Mouse (Mus musculus) heart, embryonic 10.5 days (tissue): ENCODE measurements around the gene Cep135. TPM values are rescaled to one million over a fixed set of nuclear protein-coding genes. Genes with fewer than 3 reads are reported as not detected.

ENCODE experiments used
- DNase-seq: peaks from one replicate; pipeline ENCODE4 v3.0.0-alpha.2; 2017; ENCODE audit warnings: low spot score
- H3K27ac ChIP-seq: fragments of 300-500 bp; sonication (generic); 2 replicates; pipeline ENCODE4 v1.5.1; 2016; ENCODE audit warnings: mild to moderate bottlenecking
- H3K27me3 ChIP-seq: fragments of 300-500 bp; sonication (generic); 2 replicates; pipeline ENCODE4 v1.6.1; 2016; ENCODE audit warnings: mild to moderate bottlenecking; ENCODE audit not compliant: poor library complexity, insufficient read depth, severe bottlenecking
- H3K36me3 ChIP-seq: fragments of 300-500 bp; sonication (generic); 2 replicates; pipeline ENCODE4 v1.6.1; 2016; ENCODE audit warnings: mild to moderate bottlenecking, moderate library complexity
- H3K4me1 ChIP-seq: fragments of 300-500 bp; sonication (generic); 2 replicates; pipeline ENCODE4 v1.6.1; 2016; ENCODE audit warnings: mild to moderate bottlenecking
- H3K4me3 ChIP-seq: fragments of 300-500 bp; sonication (generic); 2 replicates; pipeline ENCODE4 v1.5.1; 2016; ENCODE audit warnings: mild to moderate bottlenecking, moderate library complexity
- H3K9me3 ChIP-seq: fragments of 300-500 bp; sonication (generic); 2 replicates; pipeline ENCODE4 v1.6.1; 2016; ENCODE audit warnings: mild to moderate bottlenecking, moderate library complexity
- WGBS: fragments of 180-500 bp; shearing (Covaris S2); methylation state at CpG from one replicate; pipeline ENCODE4 v1.1.7; 2016; 5-methylcytosine and 5-hydroxymethylcytosine counted together
- polyA plus RNA-seq: library from polyadenylated mRNA; unstranded; fragments of >200 nt; fragmentation: Nextera tagmentation; extraction: Ambion mirVana; gene quantifications from 2 replicates; pipeline ENCODE4 v1.2.1, GENCODE M21; 2016

The Cep135 gene
- polyA plus RNA-seq, result 7.7 TPM in 2 replicates

GRCm38 (mm10) chr5:76588551-76589283 lies at the start of gene Cep135:
Cep135 (plus strand) TSS chr5:76588698.
- H3K36me3 ChIP-seq, result peaks cover 15% of the 10 kb centered on the region
- H3K27me3 ChIP-seq, result no peaks in the 10 kb centered on the region
- peak; percentile 93 for DNase-seq
- under 1% methylated on average over 90 of the region's 92 CpGs for WGBS
- peak within 1 kb of the TSS; percentile 95 for H3K4me3 ChIP-seq
- peaks cover 4% of the 10 kb centered on the region; the same call in 1 of the 2 replicates for H3K4me1 ChIP-seq
- peak within 1 kb of the TSS; percentile 95 for H3K27ac ChIP-seq
- no peaks in the 10 kb centered on the region for H3K9me3 ChIP-seq

GRCm38 (mm10) chr5:76540181-76540580 lies 48.3 kb upstream of the Cep135 start:
- no peaks in the 10 kb centered on the region for H3K4me1 ChIP-seq
- WGBS, result 74% methylated on average over 8 of the region's 8 CpGs
- no peak overlapping the region for H3K27ac ChIP-seq
- peaks cover 72% of the 10 kb centered on the region for H3K36me3 ChIP-seq
- no peak for DNase-seq
- no peaks in the 10 kb centered on the region for H3K9me3 ChIP-seq
- H3K27me3 ChIP-seq, result no peaks in the 10 kb centered on the region
- H3K4me3 ChIP-seq, result no peak overlapping the region

GRCm38 (mm10) chr5:76540842-76541241 lies 47.7 kb upstream of the Cep135 start:
- Histone ChIP-seq H3K9me3 (no peaks in the 10 kb centered on the region), H3K36me3 (peaks cover 71% of the 10 kb centered on the region)
- DNase-seq, result no peak

GRCm38 (mm10) chr5:76543200-76543599 lies 45.3 kb upstream of the Cep135 start:
- H3K4me3 ChIP-seq, result no peak overlapping the region
- no peak overlapping the region for H3K27ac ChIP-seq
- H3K9me3 ChIP-seq, result no peaks in the 10 kb centered on the region
- no peak for DNase-seq
- no peaks in the 10 kb centered on the region for H3K4me1 ChIP-seq
- 94% methylated on average over 8 of the region's 8 CpGs for WGBS
- H3K36me3 ChIP-seq, result peaks cover 52% of the 10 kb centered on the region
- no peaks in the 10 kb centered on the region for H3K27me3 ChIP-seq

More at GRCm38 (mm10) chr5:76540842-76541241, 47.7 kb upstream of the Cep135 start:
- H3K27ac ChIP-seq, result no peak overlapping the region
- no peak overlapping the region for H3K4me3 ChIP-seq
- H3K4me1 ChIP-seq, result no peaks in the 10 kb centered on the region
- H3K27me3 ChIP-seq, result no peaks in the 10 kb centered on the region

- no peak overlapping the region for H3K4me3 ChIP-seq
- 60% methylated on average over 8 of the region's 8 CpGs for WGBS
- no peaks in the 10 kb centered on the region for H3K4me1 ChIP-seq
- no peak for DNase-seq
- H3K36me3 ChIP-seq, result peaks cover 24% of the 10 kb centered on the region
- no peaks in the 10 kb centered on the region for H3K9me3 ChIP-seq
- no peaks in the 10 kb centered on the region for H3K27me3 ChIP-seq
- H3K27ac ChIP-seq, result no peak overlapping the region; the same call in 1 of the 2 replicates
Measured at GRCm38 (mm10) chr5:76550426-76550825, 38.1 kb upstream of the Cep135 start.

DNA sequence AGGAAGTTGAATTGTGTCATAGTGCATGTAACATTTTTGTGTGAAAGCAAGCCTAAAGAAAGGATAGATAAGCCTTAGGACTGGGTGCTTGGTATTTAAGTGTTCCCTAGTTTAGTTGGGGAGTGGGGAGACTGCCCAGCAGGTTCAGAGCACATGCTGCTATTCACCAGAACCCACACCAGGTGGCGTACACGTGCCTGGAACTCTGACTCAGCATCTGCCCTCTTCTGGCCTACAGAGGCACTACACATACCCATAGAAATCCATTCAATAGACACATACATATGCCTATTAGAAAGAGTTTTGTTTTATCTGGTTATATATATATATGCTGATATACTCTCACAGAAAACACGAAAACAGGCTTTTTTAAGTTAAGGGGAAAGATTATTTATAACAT lies 23.2 kb upstream of the Cep135 start:
- H3K27ac ChIP-seq, result no peak overlapping the region
- no peaks in the 10 kb centered on the region for H3K9me3 ChIP-seq
- H3K4me3 ChIP-seq, result no peak overlapping the region
- H3K36me3 ChIP-seq, result peaks cover 79% of the 10 kb centered on the region
- no peaks in the 10 kb centered on the region for H3K4me1 ChIP-seq
- WGBS, result 32% methylated on average over 3 of the region's 3 CpGs
- DNase-seq, result no peak
- H3K27me3 ChIP-seq, result no peaks in the 10 kb centered on the region

- WGBS, result 62% methylated on average over 7 of the region's 7 CpGs
Measured at GRCm38 (mm10) chr5:76574251-76574650, 14.2 kb upstream of the Cep135 start.

GRCm38 (mm10) chr5:76577026-76577425 lies 11.5 kb upstream of the Cep135 start:
- Histone ChIP-seq H3K36me3 (no peaks in the 10 kb centered on the region), H3K4me1 (no peaks in the 10 kb centered on the region), H3K27ac (no peak overlapping the region), H3K27me3 (no peaks in the 10 kb centered on the region), H3K4me3 (no peak overlapping the region), H3K9me3 (no peaks in the 10 kb centered on the region; the same call in 1 of the 2 replicates)
- 77% methylated on average over 3 of the region's 3 CpGs for WGBS
- DNase-seq, result no peak

More at GRCm38 (mm10) chr5:76574251-76574650, 14.2 kb upstream of the Cep135 start:
- no peak for DNase-seq
- H3K27me3 ChIP-seq, result no peaks in the 10 kb centered on the region
- H3K4me3 ChIP-seq, result no peak overlapping the region
- H3K36me3 ChIP-seq, result peaks cover 23% of the 10 kb centered on the region
- H3K27ac ChIP-seq, result no peak overlapping the region
- H3K9me3 ChIP-seq, result no peaks in the 10 kb centered on the region; the same call in 1 of the 2 replicates
- no peaks in the 10 kb centered on the region for H3K4me1 ChIP-seq

- Histone ChIP-seq H3K27me3 (no peaks in the 10 kb centered on the region), H3K36me3 (no peaks in the 10 kb centered on the region), H3K9me3 (no peaks in the 10 kb centered on the region), H3K27ac (no peak overlapping the region), H3K4me1 (peaks cover 4% of the 10 kb centered on the region; the same call in 1 of the 2 replicates), H3K4me3 (no peak overlapping the region)
- DNase-seq, result no peak
- 76% methylated on average over 2 of the region's 2 CpGs for WGBS
Measured at GRCm38 (mm10) chr5:76585378-76585777, 3.1 kb upstream of the Cep135 start.

DNA sequence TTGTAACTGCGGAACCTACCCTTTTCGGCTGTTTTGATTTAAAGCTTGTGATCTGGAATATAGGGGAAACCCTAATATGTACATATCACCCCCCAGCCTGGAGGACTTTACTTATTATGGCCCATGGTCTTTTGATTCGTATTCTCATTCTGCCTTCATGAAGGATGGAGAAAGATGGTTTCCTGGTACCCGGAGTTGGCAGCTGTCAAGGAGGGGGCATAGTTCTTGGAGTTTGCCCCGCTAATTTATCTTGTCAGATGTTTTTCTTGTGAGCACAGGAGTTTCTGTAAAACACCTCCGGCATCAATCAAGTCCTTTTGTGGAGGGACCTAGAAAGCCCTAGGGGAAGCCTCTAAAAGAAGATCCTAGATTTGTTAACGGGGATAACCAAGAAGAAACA lies 813 bp downstream of the Cep135 start:
- H3K4me3 ChIP-seq, result peak overlapping the region; percentile 95
- peak overlapping the region; percentile 95 for H3K27ac ChIP-seq
- H3K4me1 ChIP-seq, result peaks cover 4% of the 10 kb centered on the region; the same call in 1 of the 2 replicates
- H3K36me3 ChIP-seq, result peaks cover 21% of the 10 kb centered on the region
- H3K9me3 ChIP-seq, result no peaks in the 10 kb centered on the region
- DNase-seq, result no peak
- 12% methylated on average over 7 of the region's 7 CpGs for WGBS
- no peaks in the 10 kb centered on the region for H3K27me3 ChIP-seq

DNA sequence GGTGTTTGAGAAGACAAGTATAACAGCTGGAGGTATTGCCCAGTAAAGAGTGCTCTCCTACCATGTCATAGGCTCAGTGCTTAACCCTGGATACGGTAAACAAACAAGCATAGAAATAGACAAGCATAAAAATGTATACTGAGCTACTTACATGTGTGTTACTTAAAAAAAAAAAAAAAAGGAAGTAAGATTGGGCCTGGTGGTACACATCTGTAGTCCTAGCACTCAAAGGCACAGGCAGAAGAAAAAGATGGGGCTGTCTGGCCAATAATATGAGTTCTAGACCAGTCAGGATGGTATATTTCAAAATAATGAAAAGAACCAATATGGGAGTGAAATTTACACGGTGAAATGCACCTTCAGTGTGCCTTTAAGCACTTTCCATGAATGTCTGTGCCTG lies 1.5 kb downstream of the Cep135 start:
- 85% methylated on average over 2 of the region's 2 CpGs for WGBS
- Histone ChIP-seq H3K4me3 (no peak overlapping the region), H3K4me1 (peaks cover 4% of the 10 kb centered on the region; the same call in 1 of the 2 replicates)

GRCm38 (mm10) chr5:76591885-76592284 lies 3.4 kb downstream of the Cep135 start:
- H3K27me3 ChIP-seq, result no peaks in the 10 kb centered on the region
- 59% methylated on average over 9 of the region's 9 CpGs for WGBS
- H3K36me3 ChIP-seq, result peaks cover 45% of the 10 kb centered on the region
- no peak overlapping the region for H3K4me3 ChIP-seq
- peaks cover 4% of the 10 kb centered on the region; the same call in 1 of the 2 replicates for H3K4me1 ChIP-seq
- no peaks in the 10 kb centered on the region for H3K9me3 ChIP-seq
- H3K27ac ChIP-seq, result no peak overlapping the region
- DNase-seq, result no peak

More for the DNA sequence above, 1.5 kb downstream of the Cep135 start:
- H3K27me3 ChIP-seq, result no peaks in the 10 kb centered on the region
- H3K9me3 ChIP-seq, result no peaks in the 10 kb centered on the region
- H3K36me3 ChIP-seq, result peaks cover 28% of the 10 kb centered on the region
- DNase-seq, result no peak
- no peak overlapping the region for H3K27ac ChIP-seq

GRCm38 (mm10) chr5:76609702-76610370 lies 21.3 kb downstream of the Cep135 start:
- DNase-seq, result no peak
- peaks cover 84% of the 10 kb centered on the region for H3K36me3 ChIP-seq
- no peak overlapping the region for H3K4me3 ChIP-seq
- H3K27me3 ChIP-seq, result no peaks in the 10 kb centered on the region
- 0 out of 2 replicates have a peak, but pooled peaks cover 2% of the 10 kb centered on the region for H3K9me3 ChIP-seq
- H3K27ac ChIP-seq, result no peak overlapping the region
- 91% methylated on average over 8 of the region's 8 CpGs for WGBS
- no peaks in the 10 kb centered on the region for H3K4me1 ChIP-seq
